Mouse (Mus musculus) E14TG2a.4 (cell line): ENCODE results near the gene Hsd3b2.

Source experiments
- CTCF ChIP-seq: conservative IDR thresholded peaks from 2 replicates; pipeline ENCODE4 v1.5.1; 2014; ENCODE audit warnings: low read length
- POU5F1 ChIP-seq: IDR thresholded peaks from 2 replicates; pipeline ENCODE4 v1.6.1; 2014; ENCODE audit warnings: low read length, borderline replicate concordance

- TF ChIP-seq CTCF (no peak), POU5F1 (no peak)
These were observed at the start of gene Hsd3b2 for GRCm38 (mm10) chr3:98724376-98724775.
